Mouse (Mus musculus) C2C12 (cell line): ENCODE results near the gene Nutm2. TPM values are rescaled to one million over a fixed set of nuclear protein-coding genes. Genes with fewer than 3 reads are reported as not detected.
"Not testable (repeated sequence)": the region's sequence is repeated elsewhere in the genome, so short reads cannot be mapped to it uniquely, and the experiment has no call there.

Experiments
- H3K27me3 ChIP-seq: one replicate; pipeline ENCODE4 v1.6.1; 2011; ENCODE audit not compliant: control insufficient read depth, insufficient read depth, insufficient read length
- H3K36me3 ChIP-seq: one replicate; pipeline ENCODE4 v1.6.1; 2011; ENCODE audit not compliant: control insufficient read depth, insufficient read depth
- H3K4me3 ChIP-seq: one replicate; pipeline ENCODE4 v1.5.1; 2011; ENCODE audit warnings: mild to moderate bottlenecking, control low read depth; ENCODE audit not compliant: poor library complexity, insufficient read depth, severe bottlenecking
- H3K79me2 ChIP-seq: one replicate; pipeline ENCODE4 v1.6.1; 2011; ENCODE audit not compliant: control insufficient read depth, insufficient read depth
- H3K79me3 ChIP-seq: one replicate; pipeline ENCODE4 v1.6.1; 2011; ENCODE audit warnings: low read depth, control low read depth
- H3ac ChIP-seq: one replicate; pipeline ENCODE3; 2011; ENCODE audit warnings: low read depth; ENCODE audit not compliant: control insufficient read depth, insufficient read length
- CEBPB ChIP-seq: IDR thresholded peaks from one replicate; pipeline ENCODE4 v1.6.1; 2011; ENCODE audit warnings: low read depth, mild to moderate bottlenecking, control low read depth, moderate library complexity
- CTCF ChIP-seq: IDR thresholded peaks from one replicate; pipeline ENCODE4 v1.5.1; 2011; ENCODE audit not compliant: control insufficient read depth, insufficient read depth, insufficient read length
- FOSL1 ChIP-seq: IDR thresholded peaks from one replicate; pipeline ENCODE4 v1.8.0; 2011; ENCODE audit warnings: mild to moderate bottlenecking, low read length; ENCODE audit not compliant: poor library complexity, insufficient read depth, severe bottlenecking
- MAX ChIP-seq: IDR thresholded peaks from one replicate; pipeline ENCODE4 v1.6.1; 2011; ENCODE audit warnings: mild to moderate bottlenecking, control low read depth
- MYOD1 ChIP-seq: IDR thresholded peaks from one replicate; pipeline ENCODE4 v1.6.1; 2011; ENCODE audit warnings: low read depth; ENCODE audit not compliant: control insufficient read depth, insufficient read length
- MYOG ChIP-seq: IDR thresholded peaks from one replicate; pipeline ENCODE4 v1.6.1; 2011; ENCODE audit not compliant: control insufficient read depth, insufficient read length; ENCODE audit errors: extremely low read depth
- USF1 ChIP-seq: IDR thresholded peaks from one replicate; pipeline ENCODE4 v1.6.1; 2011; ENCODE audit warnings: low read depth, mild to moderate bottlenecking, control low read depth, moderate library complexity
- polyA plus RNA-seq: library from polyadenylated mRNA; unstranded; fragments of >200 nt; fragmentation: generic; extraction: Trizol; gene quantifications from one replicate; pipeline ENCODE4 v1.2.1, GENCODE M21; 2012; ENCODE audit warnings: missing spikeins

Nutm2 gene
- polyA plus RNA-seq, 1 experiment, result not detected

GRCm38 (mm10) chr13:50443812-50444211, 23.3 kb upstream of the Nutm2 start, which contains the start of gene Gm47429:
Gene Gm47429, minus strand, starts transcription at chr13:50443912.
- Histone ChIP-seq H3K79me3 (no peaks in the 10 kb centered on the region), H3K27me3 (no peaks in the 10 kb centered on the region), H3K36me3 (no peaks in the 10 kb centered on the region), H3K4me3 (no peak within 1 kb of the TSS), H3K79me2 (no peaks in the 10 kb centered on the region), H3ac (no peak within 1 kb of the TSS)
- TF ChIP-seq CEBPB (no peak), MYOD1 (no peak), FOSL1 (no peak), MYOG (no peak), USF1 (no peak), MAX (no peak), CTCF (no peak)

GRCm38 (mm10) chr13:50445261-50445660, 21.8 kb upstream of the Nutm2 start:
- Histone ChIP-seq H3K79me3 (no peaks in the 10 kb centered on the region), H3K27me3 (no peaks in the 10 kb centered on the region), H3K79me2 (no peaks in the 10 kb centered on the region)

DNA sequence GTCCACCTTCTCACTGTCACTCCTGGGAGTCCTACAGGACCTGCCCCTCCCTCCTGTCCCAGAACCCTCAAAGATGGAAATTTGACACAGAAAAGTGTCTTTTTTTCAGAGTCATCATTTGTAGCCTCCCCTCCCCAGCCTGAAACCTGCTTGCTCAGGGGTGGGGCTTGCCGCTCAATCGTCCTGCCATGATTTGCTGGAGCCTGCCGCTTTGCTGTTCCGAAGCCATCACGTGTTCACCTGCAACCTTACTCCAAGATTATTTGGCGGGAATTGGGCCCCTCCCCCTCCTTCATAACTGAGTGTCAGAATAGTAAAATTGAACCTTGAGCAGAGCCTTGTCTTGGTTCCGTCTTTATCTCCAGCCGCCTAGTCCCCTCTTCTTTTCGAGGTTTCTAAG, 14.8 kb upstream of the Nutm2 start:
- not testable (repeated sequence) for H3K4me3 ChIP-seq, H3ac ChIP-seq, H3K27me3 ChIP-seq, H3K36me3 ChIP-seq, H3K79me3 ChIP-seq, H3K79me2 ChIP-seq

More at GRCm38 (mm10) chr13:50445261-50445660, 21.8 kb upstream of the Nutm2 start:
- Histone ChIP-seq H3ac (no peak overlapping the region), H3K36me3 (no peaks in the 10 kb centered on the region), H3K4me3 (no peak overlapping the region)
- TF ChIP-seq MYOG (no peak), CEBPB (no peak), FOSL1 (no peak), CTCF (no peak), MAX (no peak), USF1 (no peak), MYOD1 (no peak)

- H3K36me3 ChIP-seq, result no peaks in the 10 kb centered on the region
- no peak overlapping the region for H3K4me3 ChIP-seq
- no peaks in the 10 kb centered on the region for H3K27me3 ChIP-seq
Measured at GRCm38 (mm10) chr13:50453426-50453825, 13.7 kb upstream of the Nutm2 start.

DNA sequence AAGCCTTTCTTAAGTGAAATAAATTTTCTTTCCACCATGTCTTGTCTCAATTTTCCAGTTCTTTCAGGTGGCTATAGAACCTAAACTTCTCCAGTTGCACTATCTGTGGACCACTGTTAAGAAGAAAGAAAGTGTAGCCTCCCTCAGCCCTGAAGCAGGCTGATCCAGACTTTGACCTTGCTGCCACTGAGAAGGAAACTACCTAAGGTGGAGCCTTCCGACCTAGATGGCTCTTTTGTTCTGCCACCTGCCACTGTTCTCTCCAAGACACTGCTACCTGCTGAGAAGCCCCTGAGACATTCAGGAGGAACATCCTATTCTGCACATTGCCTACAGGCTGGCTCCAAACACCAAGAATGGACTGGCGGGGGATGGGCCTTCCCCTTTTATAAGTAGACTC, 6.7 kb upstream of the Nutm2 start:
- not testable (repeated sequence) for H3K4me3 ChIP-seq, H3K79me2 ChIP-seq, H3ac ChIP-seq, H3K27me3 ChIP-seq, H3K36me3 ChIP-seq, H3K79me3 ChIP-seq

More at GRCm38 (mm10) chr13:50453426-50453825, 13.7 kb upstream of the Nutm2 start:
- no peak for TF ChIP-seq CTCF
- TF ChIP-seq MYOG, result no peak
- no peak for TF ChIP-seq MAX
- TF ChIP-seq FOSL1, result no peak
- no peak for TF ChIP-seq CEBPB
- TF ChIP-seq MYOD1, result no peak
- TF ChIP-seq USF1, result no peak
- H3K79me3 ChIP-seq, result no peaks in the 10 kb centered on the region
- no peaks in the 10 kb centered on the region for H3K79me2 ChIP-seq
- H3ac ChIP-seq, result no peak overlapping the region

GRCm38 (mm10) chr13:50464621-50465562, 2.2 kb upstream of the Nutm2 start:
- no peaks in the 10 kb centered on the region for H3K27me3 ChIP-seq
- no peak overlapping the region for H3K4me3 ChIP-seq
- H3ac ChIP-seq, result no peak overlapping the region
- TF ChIP-seq MAX (no peak), MYOD1 (no peak), CEBPB (no peak), CTCF (no peak), USF1 (no peak), FOSL1 (no peak), MYOG (no peak)
- H3K36me3 ChIP-seq, result no peaks in the 10 kb centered on the region
- no peaks in the 10 kb centered on the region for H3K79me3 ChIP-seq
- no peaks in the 10 kb centered on the region for H3K79me2 ChIP-seq

DNA sequence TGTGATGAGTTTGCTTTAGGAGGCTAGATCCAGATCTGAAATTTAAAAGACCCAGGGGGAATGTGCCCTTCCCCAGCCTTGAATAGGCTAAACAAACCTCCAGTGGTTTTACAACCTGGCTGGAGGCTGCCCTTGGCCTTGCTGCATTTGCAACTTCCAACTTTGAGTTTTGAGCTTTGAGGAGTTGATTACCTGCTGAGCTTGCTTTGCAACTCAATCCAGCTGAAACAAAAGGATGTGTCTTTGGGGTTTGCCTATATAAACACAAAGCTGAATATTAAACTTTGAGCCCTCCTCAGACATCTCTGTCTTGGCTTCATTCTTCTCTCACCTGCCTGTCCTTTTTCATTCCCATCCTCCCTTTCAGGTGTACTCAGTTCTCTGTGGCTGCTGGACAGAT, 21.4 kb downstream of the Nutm2 start:
- H3K36me3 ChIP-seq, H3ac ChIP-seq, H3K79me2 ChIP-seq: not testable (repeated sequence)

DNA sequence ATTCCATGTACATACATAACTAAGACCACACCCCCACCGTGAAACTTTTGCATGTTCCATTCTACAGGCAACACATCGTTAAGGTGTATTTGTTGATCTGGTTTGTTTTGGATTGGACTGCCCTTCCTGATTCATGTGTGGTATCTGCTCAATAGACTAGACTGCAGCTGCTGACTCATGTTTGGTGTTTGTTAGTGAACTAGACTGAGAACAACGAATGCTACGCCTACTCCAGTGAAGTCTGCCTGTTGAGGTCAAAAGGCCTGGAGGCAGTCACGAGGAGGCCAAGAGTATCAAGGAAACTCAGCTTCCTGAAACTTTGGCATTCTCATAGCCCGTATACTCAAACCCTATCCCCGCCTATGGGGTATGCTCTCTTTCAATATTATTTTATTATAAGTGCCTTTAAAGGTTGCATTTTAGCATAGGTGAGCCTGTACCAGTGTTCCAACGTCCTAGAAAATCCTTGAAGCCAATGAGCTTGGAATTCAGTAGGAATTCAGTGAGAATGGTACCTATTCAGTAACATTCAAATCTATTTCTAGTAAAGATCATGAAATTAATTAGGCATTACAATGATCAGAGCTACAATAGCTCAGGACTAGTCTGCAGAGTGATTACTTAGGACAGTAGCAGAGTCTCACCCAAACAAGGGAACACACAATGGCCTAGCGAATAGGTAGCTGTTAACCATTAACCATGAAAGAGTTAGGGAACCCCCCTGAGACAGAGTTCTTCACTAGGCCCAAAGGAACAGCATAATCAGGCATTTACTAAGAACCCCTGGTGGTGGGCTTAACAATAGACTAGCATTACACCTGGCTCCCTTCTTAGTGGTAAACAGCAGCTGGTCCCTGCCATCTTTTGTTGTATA, 43.6 kb downstream of the Nutm2 start:
- not testable (repeated sequence) for H3K79me2 ChIP-seq, H3K36me3 ChIP-seq, H3K27me3 ChIP-seq, H3K4me3 ChIP-seq, H3K79me3 ChIP-seq, H3ac ChIP-seq

More for the DNA sequence above, 21.4 kb downstream of the Nutm2 start:
- not testable (repeated sequence) for H3K79me3 ChIP-seq, H3K4me3 ChIP-seq, H3K27me3 ChIP-seq
